Mouse (Mus musculus): ENCODE results near the gene Kcnc1. TPM values are rescaled to one million over a fixed set of nuclear protein-coding genes. Genes with fewer than 3 reads are reported as not detected.

Kcnc1 gene
- total and polyA plus RNA-seq, 3 experiments: 0.08 to 0.14 TPM; not detected in 1

GRCm38 (mm10) chr7:46453930-46454679, 57.8 kb downstream of the Kcnc1 start:
- no peak overlapping the region for H3K27ac ChIP-seq (ENCODE audit: insufficient read depth, low read depth)
- H3K4me2 ChIP-seq (ENCODE audit: insufficient read depth, low read depth, poor library complexity, severe bottlenecking): no peak overlapping the region
- H3K36me3 ChIP-seq (replicated peaks in 1 of 2; ENCODE audit: control insufficient read depth in 1 of 2, insufficient read depth in 1 of 2, low read length in 1 of 2): peaks cover 0 to 16% of the 10 kb centered on the region in 2 experiments
- H3K27me3 ChIP-seq (replicated peaks): no peaks in the 10 kb centered on the region
- peaks cover 4% of the 10 kb centered on the region for H3K9me3 ChIP-seq (replicated peaks; ENCODE audit: low read length)
- no peaks in the 10 kb centered on the region for H3K79me2 ChIP-seq (replicated peaks; ENCODE audit: control insufficient read depth, extremely low read depth, insufficient read depth, poor library complexity, severe bottlenecking)
- in situ Hi-C loops (cut with MboI; ENCODE audit: low pct_ligation_motif_present, low pct_unique_long_range_greater_than_20kb, low sequenced_read_pairs): no loop called here
- DNase-seq (ENCODE audit: extremely low read depth): no peak
- dilution Hi-C loops (cut with MboI; ENCODE audit: extremely low pct_ligation_motif_present, extremely low pct_unique_long_range_greater_than_20kb, low sequenced_read_pairs): no loop called here
- H3K4me1 ChIP-seq (ENCODE audit: control insufficient read depth in 1 of 2, insufficient read depth in 2 of 2): peaks cover 0 to 13% of the 10 kb centered on the region in 2 experiments; a peak in 2 of 4 replicates
- H3K9ac ChIP-seq (ENCODE audit: insufficient read depth, low read depth): no peak overlapping the region
- no peak overlapping the region for H3K4me3 ChIP-seq (replicated peaks in 1 of 3; ENCODE audit: low read depth in 2 of 3, low read length in 2 of 3, poor library complexity in 1 of 3)
- TF ChIP-seq CHD2 (IDR thresholded peaks at IDR 0.05; ENCODE audit: low read length) (no peak), EP300 (IDR thresholded peaks at IDR 0.05; ENCODE audit: low read length) (no peak), BHLHE40 (IDR thresholded peaks at IDR 0.05; ENCODE audit: low read depth, low read length) (no peak), MAX (IDR thresholded peaks at IDR 0.05; ENCODE audit: low read length) (no peak), SMC3 (IDR thresholded peaks at IDR 0.05; ENCODE audit: low read depth, low read length) (no peak), ZC3H11A (IDR thresholded peaks at IDR 0.05; ENCODE audit: low read depth, low read length) (no peak), PAX5 (IDR thresholded peaks at IDR 0.05; ENCODE audit: low read length) (no peak), GABPA (IDR thresholded peaks at IDR 0.05; ENCODE audit: insufficient replicate concordance, low read depth, low read length) (no peak), TBP (conservative IDR thresholded peaks at IDR 0.05; ENCODE audit: low read depth, low read length) (no peak), JUN (IDR thresholded peaks at IDR 0.05; ENCODE audit: insufficient read depth, low read depth, low read length) (no peak), SIN3A (IDR thresholded peaks at IDR 0.05; ENCODE audit: low read length) (no peak), ZNF384 (IDR thresholded peaks at IDR 0.05; ENCODE audit: low read depth, low read length) (no peak)

DNA sequence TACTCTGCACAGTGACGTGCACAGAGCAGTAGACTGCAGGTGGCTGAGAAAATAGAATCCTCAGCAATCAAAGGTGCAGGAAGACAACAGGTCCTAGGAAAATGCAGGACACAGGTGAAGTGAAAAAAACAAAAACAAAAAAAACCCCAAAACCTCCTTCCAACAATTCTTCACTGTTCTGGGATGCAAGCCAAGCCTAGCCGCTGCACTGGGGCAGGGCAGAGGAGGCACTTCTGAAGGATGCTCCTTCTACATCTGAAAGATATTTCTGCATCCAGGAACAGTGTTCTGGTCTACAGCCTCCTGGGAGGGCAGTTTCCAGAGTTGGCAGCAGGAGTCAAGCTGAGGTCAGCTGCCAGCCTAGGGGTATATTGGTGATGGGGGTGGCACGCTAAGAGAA, 61.6 kb downstream of the Kcnc1 start:
- dilution Hi-C loops (cut with MboI; ENCODE audit: extremely low pct_ligation_motif_present, extremely low pct_unique_long_range_greater_than_20kb, low sequenced_read_pairs) (no loop called here), in situ Hi-C loops (cut with MboI; ENCODE audit: low pct_ligation_motif_present, low pct_unique_long_range_greater_than_20kb, low sequenced_read_pairs) (no loop called here)
- DNase-seq (ENCODE audit: extremely low read depth): no peak
- H3K9me3 ChIP-seq (replicated peaks; ENCODE audit: low read length): peaks cover 4% of the 10 kb centered on the region
- H3K36me3 ChIP-seq (replicated peaks in 1 of 2; ENCODE audit: control insufficient read depth in 1 of 2, insufficient read depth in 1 of 2, low read length in 1 of 2): peaks cover 0 to 21% of the 10 kb centered on the region in 2 experiments
- no peaks in the 10 kb centered on the region for H3K27me3 ChIP-seq (replicated peaks)
- H3K4me1 ChIP-seq (ENCODE audit: control insufficient read depth in 1 of 2, insufficient read depth in 2 of 2): peaks cover 5 to 25% of the 10 kb centered on the region in 2 experiments; a peak in 3 of 4 replicates
- H3K9ac ChIP-seq (ENCODE audit: insufficient read depth, low read depth): no peak overlapping the region
- no peak for TF ChIP-seq JUN (IDR thresholded peaks at IDR 0.05; ENCODE audit: insufficient read depth, low read depth, low read length)
- TF ChIP-seq NRF1 (IDR thresholded peaks at IDR 0.05; ENCODE audit: low read depth, low read length): no peak
- no peak for TF ChIP-seq POLR2AphosphoS2 (IDR thresholded peaks at IDR 0.05; ENCODE audit: low read depth, low read length)
- no peak for TF ChIP-seq RAD21 (IDR thresholded peaks at IDR 0.05; ENCODE audit: low read depth, low read length)
- no peak for TF ChIP-seq ELF1 (IDR thresholded peaks at IDR 0.05; ENCODE audit: low read depth, low read length)
- no peak for TF ChIP-seq JUND (conservative IDR thresholded peaks at IDR 0.05; ENCODE audit: low read depth, low read length)
- TF ChIP-seq UBTF (IDR thresholded peaks at IDR 0.05; ENCODE audit: low read depth, low read length): no peak
- no peak for TF ChIP-seq ZMIZ1 (IDR thresholded peaks at IDR 0.05; ENCODE audit: low read depth, low read length)
- no peak for TF ChIP-seq RCOR1 (conservative IDR thresholded peaks at IDR 0.05; ENCODE audit: low read depth, low read length)
- no peak for TF ChIP-seq PAX5 (IDR thresholded peaks at IDR 0.05; ENCODE audit: low read length)
- TF ChIP-seq POLR2A (IDR thresholded peaks at IDR 0.05; ENCODE audit: low read depth, low read length): no peak
- no peak overlapping the region for H3K27ac ChIP-seq (ENCODE audit: insufficient read depth, low read depth)
- no peak overlapping the region for H3K4me3 ChIP-seq (replicated peaks in 1 of 3; ENCODE audit: low read depth in 2 of 3, low read length in 2 of 3, poor library complexity in 1 of 3)
- no peak overlapping the region for H3K4me2 ChIP-seq (ENCODE audit: insufficient read depth, low read depth, poor library complexity, severe bottlenecking)
- H3K79me2 ChIP-seq (replicated peaks; ENCODE audit: control insufficient read depth, extremely low read depth, insufficient read depth, poor library complexity, severe bottlenecking): no peaks in the 10 kb centered on the region

Measured in CH12.LX (cell line).